Comparison of ENCODE assay signal across 12 mouse cellular contexts in the genomic region with DNA sequence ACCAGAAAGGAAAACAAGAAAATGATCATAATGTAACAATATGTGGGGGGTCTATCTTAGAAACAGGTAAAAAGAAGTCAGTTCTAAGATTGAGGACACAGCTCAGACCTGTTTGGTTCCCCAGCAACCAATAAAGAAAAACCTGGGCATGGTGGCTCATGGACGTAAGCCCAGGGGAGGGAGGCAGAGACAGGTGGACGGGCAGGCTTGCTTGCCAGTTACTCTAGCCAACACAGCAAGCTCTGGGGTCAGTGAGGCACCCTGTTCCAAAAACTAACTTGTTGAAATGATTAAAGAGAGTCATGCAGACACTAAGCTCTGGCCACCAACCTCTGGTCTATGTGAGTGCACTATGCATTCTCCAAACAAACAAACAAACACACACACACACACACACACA.
DNase-seq lines count a peak whose midpoint lies in the region.
"Had no signal": no experiment of that assay in that cellular context is flagged by ENCODE, and none has a peak within 500 bp of the region (broad histone marks: within the 10 kb centered on the region; RNA-seq: fewer than 3 reads in every experiment).

No protein-coding gene starts in this region.

- intact Hi-C loops in gastrocnemius, postnatal 36 days (cut with DNase I): no loop called here
- intact Hi-C loops in heart, postnatal 10 days (cut with DNase I): no loop called here

- peak; percentile 7 to 16 for DNase-seq in cerebellum, postnatal 36 days
- no peak for DNase-seq in cerebellum, adult 11-12 months
- peak; percentile 24 for DNase-seq in gastrocnemius, postnatal 10 days
- DNase-seq in gastrocnemius, postnatal 36 days: peak; percentile 21 to 33
- no peak for DNase-seq in heart, postnatal 10 days
- DNase-seq in thymus, postnatal 14 days: no peak
- DNase-seq: adrenal gland, adult 2 months; adrenal gland, postnatal 25 days; cerebellum, adult 9-10 months; heart, adult 11 months; heart, postnatal 4 days; kidney, adult 8-10 months had no signal

Comparison
In these comparisons a context has a peak if more than half of its experiments do, and no peak if none do; other contexts are left out.
1. DNase-seq: peak in cerebellum, postnatal 36 days (2 of 2), gastrocnemius, postnatal 10 days (single experiment) and gastrocnemius, postnatal 36 days (2 of 2); none in cerebellum, adult 11-12 months (single experiment), heart, postnatal 10 days (0 of 2) and thymus, postnatal 14 days (single experiment).